Mouse (Mus musculus): ENCODE data around the gene Olfr1145. TPM values are rescaled to one million over a fixed set of nuclear protein-coding genes. Genes with fewer than 3 reads are reported as not detected.

The Olfr1145 gene
- not detected for total RNA-seq (2023)

GRCm38 (mm10) chr2:87809522-87809921 lies at the start of gene Olfr1145:
TSS of gene Olfr1145 (plus strand) at chr2:87809822.

GRCm38 (mm10) chr2:87779183-87779582 lies 30.4 kb upstream of the Olfr1145 start, which contains the start of gene Olfr152:
TSS of gene Olfr152 (plus strand) at chr2:87779483.

GRCm38 (mm10) chr2:87800292-87800691 lies 9.3 kb upstream of the Olfr1145 start, which contains the start of gene Olfr1143:
TSS of gene Olfr1143 (plus strand) at chr2:87800592.

GRCm38 (mm10) chr2:87830233-87830632 lies 20.6 kb downstream of the Olfr1145 start, which contains the start of gene Olfr1148:
TSS of gene Olfr1148 (plus strand) at chr2:87830533.

GRCm38 (mm10) chr2:87843693-87844092 lies 34.1 kb downstream of the Olfr1145 start, which contains the start of gene Olfr1150-ps1:
TSS of gene Olfr1150-ps1 (plus strand) at chr2:87843993.

GRCm38 (mm10) chr2:87855562-87855961 lies 45.9 kb downstream of the Olfr1145 start, which contains the start of gene Olfr1151:
TSS of gene Olfr1151 (plus strand) at chr2:87855862.

Other genes starting within 250 kb of the Olfr1145 start
- gene Olfr1129, start 235.9 kb upstream of the Olfr1145 start, total RNA-seq (2023) = not detected
- gene Olfr1130, start 203.6 kb upstream of the Olfr1145 start, total RNA-seq (2023) = not detected
- gene Olfr1131, start 182.7 kb upstream of the Olfr1145 start, total RNA-seq (2023) = not detected
- gene Olfr1132, start 172.3 kb upstream of the Olfr1145 start, total RNA-seq (2023) = not detected
- not detected for gene Olfr1133, start 162.4 kb upstream of the Olfr1145 start, total RNA-seq (2023)
- not detected for gene Olfr1134, start 151.4 kb upstream of the Olfr1145 start, total RNA-seq (2023)
- gene Olfr1135, start 136.2 kb upstream of the Olfr1145 start, total RNA-seq (2023) = not detected
- not detected for gene Olfr1136, start 115.9 kb upstream of the Olfr1145 start, total RNA-seq (2023)
- not detected for gene Olfr1137, start 96.6 kb upstream of the Olfr1145 start, total RNA-seq (2023)
- gene Olfr1138, start 69.8 kb upstream of the Olfr1145 start, total RNA-seq (2023) = not detected
- gene Olfr1140, start 66.1 kb upstream of the Olfr1145 start, total RNA-seq (2023) = not detected
- gene Olfr1141, start 55.8 kb upstream of the Olfr1145 start, total RNA-seq (2023) = not detected
- not detected for gene Olfr152, start 30.3 kb upstream of the Olfr1145 start, total RNA-seq (2023)
- not detected for gene Olfr1143, start 9.2 kb upstream of the Olfr1145 start, total RNA-seq (2023)
- not detected for gene Olfr1148, start 20.7 kb downstream of the Olfr1145 start, total RNA-seq (2023)
- gene Olfr1150-ps1, start 34.2 kb downstream of the Olfr1145 start, total RNA-seq (2023) = not detected
- gene Olfr1151, start 46.0 kb downstream of the Olfr1145 start, total RNA-seq (2023) = not detected
- not detected for gene Olfr1152, start 56.7 kb downstream of the Olfr1145 start, total RNA-seq (2023)
- not detected for gene Olfr1153, start 85.1 kb downstream of the Olfr1145 start, total RNA-seq (2023)
- not detected for gene Olfr1154, start 95.3 kb downstream of the Olfr1145 start, total RNA-seq (2023)
- not detected for gene Olfr1155, start 135.3 kb downstream of the Olfr1145 start, total RNA-seq (2023)
- not detected for gene Olfr1156, start 143.3 kb downstream of the Olfr1145 start, total RNA-seq (2023)
- gene Olfr1157, start 158.5 kb downstream of the Olfr1145 start, total RNA-seq (2023) = not detected
- gene Olfr74, start 164.8 kb downstream of the Olfr1145 start, total RNA-seq (2023) = not detected
- gene Olfr1158, start 180.3 kb downstream of the Olfr1145 start, total RNA-seq (2023) = not detected
- gene Olfr1160, start 198.4 kb downstream of the Olfr1145 start, total RNA-seq (2023) = not detected
- gene Olfr1161, start 213.0 kb downstream of the Olfr1145 start, total RNA-seq (2023) = not detected
- gene Olfr73, start 227.9 kb downstream of the Olfr1145 start, total RNA-seq (2023) = not detected
- not detected for gene Olfr1162, start 241.3 kb downstream of the Olfr1145 start, total RNA-seq (2023)